Mouse (Mus musculus): ENCODE measurements around the gene Tcerg1l.

GRCm38 (mm10) chr7:138396863-138397484 is 556 bp downstream of the Tcerg1l start:
- TF ChIP-seq CTCF (IDR thresholded peaks at IDR 0.05; ENCODE audit: low read depth) (no peak), EP300 (IDR thresholded peaks at IDR 0.05; ENCODE audit: low read depth) (no peak)

Data from liver, embryonic 14.5 days (tissue).